Mouse (Mus musculus): ENCODE results near the gene Rft1.

Rft1 gene

GRCm38 (mm10) chr14:30630811-30631576 lies 23.2 kb upstream of the Rft1 start:
- no peak for DNase-seq (ENCODE audit: low spot score)

GRCm38 (mm10) chr14:30631834-30632233 lies 22.3 kb upstream of the Rft1 start:
- DNase-seq (ENCODE audit: low spot score), result no peak

- DNase-seq (ENCODE audit: low spot score), result no peak
Observed at GRCm38 (mm10) chr14:30633708-30634107, 20.5 kb upstream of the Rft1 start.

- DNase-seq (ENCODE audit: low spot score), result no peak
Observed at GRCm38 (mm10) chr14:30634418-30634817, 19.7 kb upstream of the Rft1 start.

- no peak for DNase-seq (ENCODE audit: low spot score)
Observed at GRCm38 (mm10) chr14:30635219-30635910, 18.8 kb upstream of the Rft1 start.

GRCm38 (mm10) chr14:30636499-30636898 lies 17.7 kb upstream of the Rft1 start:
- no peak for DNase-seq (ENCODE audit: low spot score)

GRCm38 (mm10) chr14:30637087-30637486 lies 17.1 kb upstream of the Rft1 start:
- no peak for DNase-seq (ENCODE audit: low spot score)

- no peak for DNase-seq (ENCODE audit: low spot score)
Observed at GRCm38 (mm10) chr14:30638009-30638408, 16.2 kb upstream of the Rft1 start.

- DNase-seq (ENCODE audit: low spot score), result no peak
Observed at GRCm38 (mm10) chr14:30638686-30639085, 15.5 kb upstream of the Rft1 start.

GRCm38 (mm10) chr14:30641748-30642147 lies 12.4 kb upstream of the Rft1 start:
- no peak for DNase-seq (ENCODE audit: low spot score)

- DNase-seq (ENCODE audit: low spot score), result no peak
Observed at GRCm38 (mm10) chr14:30644026-30644425, 10.1 kb upstream of the Rft1 start.

- DNase-seq (ENCODE audit: low spot score), result no peak
Observed at GRCm38 (mm10) chr14:30645066-30645465, 9.1 kb upstream of the Rft1 start.

GRCm38 (mm10) chr14:30646486-30646885 lies 7.7 kb upstream of the Rft1 start:
- DNase-seq (ENCODE audit: low spot score), result no peak

- DNase-seq (ENCODE audit: low spot score), result no peak
Observed at GRCm38 (mm10) chr14:30648478-30648877, 5.7 kb upstream of the Rft1 start.

GRCm38 (mm10) chr14:30649745-30650144 lies 4.4 kb upstream of the Rft1 start:
- DNase-seq (ENCODE audit: low spot score), result no peak

GRCm38 (mm10) chr14:30650969-30651368 lies 3.2 kb upstream of the Rft1 start:
- DNase-seq (ENCODE audit: low spot score), result peak; percentile 55

GRCm38 (mm10) chr14:30654691-30655228 lies 600 bp downstream of the Rft1 start:
- no peak for DNase-seq (ENCODE audit: low spot score)

GRCm38 (mm10) chr14:30655531-30655930 lies 1.4 kb downstream of the Rft1 start:
- DNase-seq (ENCODE audit: low spot score), result no peak

GRCm38 (mm10) chr14:30666061-30666460 lies 11.9 kb downstream of the Rft1 start:
- DNase-seq (ENCODE audit: low spot score), result no peak

GRCm38 (mm10) chr14:30666604-30667003 lies 12.4 kb downstream of the Rft1 start:
- DNase-seq (ENCODE audit: low spot score), result no peak

GRCm38 (mm10) chr14:30670161-30670560 lies 16.0 kb downstream of the Rft1 start:
- DNase-seq (ENCODE audit: low spot score), result no peak

- DNase-seq (ENCODE audit: low spot score), result no peak
Observed at GRCm38 (mm10) chr14:30671095-30671985, 17.2 kb downstream of the Rft1 start.

Data from testis, postnatal 10 days (tissue).